In genomic region chr5:125235874-125236273, GRCm38 (mm10) we compare ENCODE assay signal across 10 mouse cellular contexts. TPM values are rescaled to one million over a fixed set of nuclear protein-coding genes. Genes with fewer than 3 reads are reported as not detected.
DNase-seq lines count a peak whose midpoint lies in the region; ATAC-seq lines count a peak whose summit lies in the region.
"Had no signal": no experiment of that assay in that cellular context is flagged by ENCODE, and none has a peak within 500 bp of the region (broad histone marks: within the 10 kb centered on the region; RNA-seq: fewer than 3 reads in every experiment).

No protein-coding gene starts in this region.

- H3K4me2 ChIP-seq in lung, embryonic 15.5 days: no peak overlapping the region
- H3K4me2 ChIP-seq in stomach, embryonic 15.5 days: no peak overlapping the region

- ATAC-seq in lung, embryonic 15.5 days (ENCODE audit: borderline replicate concordance, extremely low read depth, low FRiP score, low TSS enrichment): peak; percentile 56; the same call in 1 of the 2 replicates
- peak; percentile 79 for ATAC-seq in stomach, embryonic 15.5 days (ENCODE audit: insufficient read depth, low FRiP score, low read depth)
- ATAC-seq in CD4-positive, CD25-positive, alpha-beta regulatory T cell, adult 4 months: no peak
- ATAC-seq in erythroblast, adult 5-6 weeks (replicated peaks; ENCODE audit: low FRiP score, poor library complexity, severe bottlenecking): no peak

- no peaks in the 10 kb centered on the region for H3K36me3 ChIP-seq in heart, embryonic 10.5 days
- H3K36me3 ChIP-seq in lung, embryonic 15.5 days: no peaks in the 10 kb centered on the region
- H3K36me3 ChIP-seq in stomach, embryonic 15.5 days: no peaks in the 10 kb centered on the region

- H3K9ac ChIP-seq in lung, embryonic 15.5 days: no peak overlapping the region
- no peak overlapping the region for H3K9ac ChIP-seq in stomach, embryonic 15.5 days

- H3K27ac ChIP-seq in heart, embryonic 10.5 days: no peak overlapping the region
- H3K27ac ChIP-seq in lung, embryonic 15.5 days: no peak overlapping the region
- H3K27ac ChIP-seq in stomach, embryonic 15.5 days: peak overlapping the region; percentile 38; the same call in 1 of the 2 replicates

- peaks cover 33% of the 10 kb centered on the region for H3K4me1 ChIP-seq in heart, embryonic 10.5 days
- H3K4me1 ChIP-seq in lung, embryonic 15.5 days: no peaks in the 10 kb centered on the region; the same call in none of the 2 replicates
- peaks cover 13% of the 10 kb centered on the region for H3K4me1 ChIP-seq in stomach, embryonic 15.5 days

- no peak overlapping the region for H3K4me3 ChIP-seq in heart, embryonic 10.5 days
- H3K4me3 ChIP-seq in lung, embryonic 15.5 days: no peak overlapping the region
- H3K4me3 ChIP-seq in stomach, embryonic 15.5 days (replicated peaks): no peak overlapping the region

- DNase-seq in heart, adult 11 months: peak; percentile 98
- DNase-seq in heart, embryonic 10.5 days (ENCODE audit: low spot score): no peak
- DNase-seq in lung, postnatal 25 days (ENCODE audit: low spot score): no peak
- peak; percentile 75 for DNase-seq in heart, postnatal 4 days
- DNase-seq: cerebellum, adult 11 months; right cerebral cortex, postnatal 4 days had no signal

- WGBS in heart, embryonic 10.5 days: 49% methylated on average over 6 of the region's 6 CpGs
- WGBS in lung, embryonic 15.5 days: 26% methylated on average over 6 of the region's 6 CpGs
- 29% methylated on average over 6 of the region's 6 CpGs for WGBS in stomach, embryonic 15.5 days

- no peaks in the 10 kb centered on the region for H3K9me3 ChIP-seq in heart, embryonic 10.5 days
- H3K9me3 ChIP-seq in lung, embryonic 15.5 days: no peaks in the 10 kb centered on the region
- no peaks in the 10 kb centered on the region for H3K9me3 ChIP-seq in stomach, embryonic 15.5 days

- 0 out of 2 replicates have a peak, but pooled peaks cover 6% of the 10 kb centered on the region for H3K27me3 ChIP-seq in heart, embryonic 10.5 days (ENCODE audit: insufficient read depth, poor library complexity, severe bottlenecking)
- no peaks in the 10 kb centered on the region for H3K27me3 ChIP-seq in lung, embryonic 15.5 days
- no peaks in the 10 kb centered on the region for H3K27me3 ChIP-seq in stomach, embryonic 15.5 days (replicated peaks)

RNA-seq across cellular contexts. Expression of gene Ncor2, which starts 56.9 kb away (rescaled TPM):
- 17.8 and 23.3 TPM in 2 replicates for polyA plus RNA-seq in heart, embryonic 10.5 days (2016; fragmentation: Nextera tagmentation; extraction: Ambion mirVana)
- 28.7 and 30.5 TPM in 2 replicates for polyA plus RNA-seq in lung, embryonic 15.5 days (2015; fragmentation: Nextera tagmentation; extraction: Ambion mirVana)
- 100 to 1,000 TPM; 104 to 112 TPM for total RNA-seq in heart, postnatal 4 days (2021)
- 26.7 and 32.5 TPM in 2 replicates for polyA plus RNA-seq in stomach, embryonic 15.5 days (2015; fragmentation: Nextera tagmentation; extraction: Ambion mirVana)
- 1 to 10 TPM; 4.0 to 6.1 TPM for polyA plus RNA-seq in CD4-positive, CD25-positive, alpha-beta regulatory T cell, adult 4 months (2017; shearing (Covaris generic))
- total RNA-seq in erythroblast, adult 5-6 weeks (2015; ENCODE audit: low replicate concordance): 15.8 and 18.2 TPM in 2 replicates
- 6.0 and 8.0 TPM in 2 replicates for total RNA-seq in erythroblast, adult 5-6 weeks (2017; ENCODE audit: low replicate concordance)

Comparison
In these comparisons a context has a peak if more than half of its experiments do, and no peak if none do; other contexts are left out.
1. DNase-seq: peak in heart, adult 11 months (single experiment) and heart, postnatal 4 days (single experiment); none in heart, embryonic 10.5 days (single experiment) and lung, postnatal 25 days (single experiment).
2. ATAC-seq: peak in lung, embryonic 15.5 days (single experiment) and stomach, embryonic 15.5 days (single experiment); none in CD4-positive, CD25-positive, alpha-beta regulatory T cell, adult 4 months (single experiment) and erythroblast, adult 5-6 weeks (single experiment).